Mouse (Mus musculus) heart, postnatal 25 days (tissue): Measurements from ENCODE around the gene Bcl7b. TPM values are rescaled to one million over a fixed set of nuclear protein-coding genes. Genes with fewer than 3 reads are reported as not detected.

Source experiments
- DNase-seq: peaks from one replicate; pipeline ENCODE4 v3.0.0; 2022; ENCODE audit warnings: low spot score
- intact Hi-C: fragments of 180-260 bp; cut with DNase I; formaldehyde crosslinking; loops from one replicate; pipeline ENCODE4 v1.15.1; 2025
- total RNA-seq, 2 experiments: library from RNA; stranded (reverse); gene quantifications; 2 replicates each; pipeline ENCODE4 v1.2.3; 2021

Bcl7b gene
- 10 to 100 TPM; 35.1 to 35.2 TPM for total RNA-seq

DNA sequence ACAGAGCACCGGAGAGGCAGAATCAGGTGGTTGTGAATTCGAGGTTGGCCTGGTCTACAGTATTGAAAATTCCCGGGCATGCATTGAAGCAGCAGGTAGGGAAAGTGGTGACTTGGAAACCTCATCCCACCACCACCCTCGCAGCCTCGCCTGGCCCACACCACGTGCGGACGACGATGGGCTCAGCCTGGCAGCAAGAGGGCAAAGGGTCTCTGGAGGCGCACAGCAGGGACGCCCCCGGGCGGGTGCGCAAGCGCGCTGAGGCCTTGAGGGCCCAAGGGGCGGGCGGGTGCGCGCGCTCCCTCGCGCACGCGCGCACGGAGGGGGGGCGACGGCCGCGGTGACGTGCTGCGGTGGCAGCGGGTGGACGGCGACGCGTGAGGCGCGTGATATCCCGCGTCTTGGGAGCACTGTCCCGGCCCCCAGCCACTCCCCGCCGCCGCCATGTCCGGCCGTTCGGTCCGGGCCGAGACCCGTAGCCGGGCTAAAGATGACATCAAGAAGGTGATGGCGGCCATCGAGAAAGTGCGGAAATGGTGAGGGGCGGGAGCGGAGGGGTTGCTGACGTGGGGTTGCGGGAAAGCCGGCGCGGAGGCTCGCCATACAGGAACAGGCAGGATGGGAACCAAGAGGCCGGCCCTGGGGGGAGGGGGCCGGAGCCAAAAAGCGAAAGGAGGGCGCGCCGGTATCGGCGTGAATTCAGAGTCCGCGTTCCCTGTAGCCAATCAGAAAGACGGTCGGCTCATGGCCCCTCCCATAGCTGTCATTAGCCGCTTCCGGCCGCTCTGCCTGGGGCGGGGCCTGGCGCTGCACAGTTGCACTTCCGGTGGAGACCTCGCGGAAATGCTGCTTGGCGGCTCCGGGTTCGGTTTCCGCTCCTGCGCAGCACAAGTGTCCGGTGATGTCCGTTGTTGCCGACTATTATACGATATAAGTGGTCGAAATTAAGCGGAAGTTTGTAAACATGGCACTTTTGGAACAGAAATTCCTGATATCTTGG is at the start of gene Bcl7b:
Gene Bcl7b (plus strand): TSS at position 221 of the 1,000 bp plus-strand sequence.
- DNase-seq: peak; percentile 98
- intact Hi-C loops: loop anchor here (1.0 kb wide), 1 partner anchor 18 kb away; no protein-coding TSS in a partner anchor

- intact Hi-C loops: loop anchor here (1.0 to 10.0 kb wide), 3 partner anchors 74 to 246 kb away; partner anchors contain the start of gene Nsun5
These were observed 49.4 kb upstream of the Bcl7b start for GRCm38 (mm10) chr5:135118589-135119081.

DNA sequence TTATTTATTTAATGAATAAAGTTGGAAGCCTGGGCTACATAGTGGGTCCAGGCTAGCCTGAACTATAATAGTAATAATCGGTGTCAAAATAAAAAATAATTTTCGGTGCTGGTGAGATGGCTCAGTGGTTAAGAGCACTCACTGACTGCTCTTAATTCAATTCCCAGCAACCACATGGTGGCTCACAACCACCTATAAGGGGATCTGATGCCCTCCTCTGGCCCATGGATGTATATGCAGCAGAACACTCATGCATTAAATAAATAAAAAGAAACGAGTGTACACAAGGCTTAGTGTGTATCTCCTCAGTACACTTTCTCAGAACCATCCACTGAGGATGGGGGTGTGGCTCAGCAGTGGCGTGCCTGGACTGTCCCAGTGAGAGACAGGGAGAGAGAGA is 47.3 kb upstream of the Bcl7b start:
- no peak for DNase-seq
- intact Hi-C loops: no loop called here

More at GRCm38 (mm10) chr5:135118589-135119081, 49.4 kb upstream of the Bcl7b start:
- peak; percentile 36 for DNase-seq

DNA sequence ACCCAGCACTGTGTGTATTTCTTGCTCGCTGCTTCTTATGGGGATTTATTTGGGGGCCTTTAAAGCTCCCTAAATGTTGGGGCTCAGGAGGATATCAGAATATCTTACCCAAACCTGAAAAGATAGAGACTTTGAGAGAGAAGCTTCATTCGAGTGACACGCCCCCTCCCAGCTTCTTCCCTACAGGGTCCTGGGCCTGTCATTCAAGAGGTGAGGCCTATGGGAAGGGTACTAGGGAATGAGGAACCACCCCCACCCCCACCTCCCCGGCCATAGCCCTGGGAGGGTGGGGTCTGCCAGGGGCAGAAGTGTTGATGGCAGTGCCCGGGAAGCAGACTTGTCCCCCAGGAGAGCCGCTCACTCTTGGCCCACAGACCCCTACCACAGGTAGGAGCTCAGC is 42.0 kb upstream of the Bcl7b start:
- intact Hi-C loops: no loop called here
- DNase-seq: no peak

GRCm38 (mm10) chr5:135127669-135128068 is 40.4 kb upstream of the Bcl7b start:
- DNase-seq: no peak
- intact Hi-C loops: no loop called here

DNA sequence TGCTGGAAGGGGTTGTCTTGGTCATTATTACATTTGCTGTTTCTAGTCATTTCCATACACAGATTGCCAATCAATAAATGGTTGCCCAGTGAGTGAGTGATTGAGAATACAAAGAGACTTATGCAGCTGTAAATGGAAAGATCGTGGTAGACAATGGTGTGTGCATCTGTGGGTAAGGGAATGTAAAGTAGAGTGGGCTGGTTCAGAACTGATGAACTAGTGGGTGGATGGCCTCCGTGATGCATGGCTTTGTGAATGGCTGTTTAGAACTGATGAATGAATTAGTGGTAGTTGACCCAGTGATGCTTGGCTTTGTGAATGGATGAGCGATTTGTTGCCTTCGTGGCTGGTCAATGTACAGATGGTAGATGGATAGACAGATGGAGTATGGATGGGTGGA is 38.3 kb upstream of the Bcl7b start:
- no peak for DNase-seq
- intact Hi-C loops: no loop called here

- intact Hi-C loops: no loop called here
These were observed 34.2 kb upstream of the Bcl7b start for GRCm38 (mm10) chr5:135133736-135134405.

DNA sequence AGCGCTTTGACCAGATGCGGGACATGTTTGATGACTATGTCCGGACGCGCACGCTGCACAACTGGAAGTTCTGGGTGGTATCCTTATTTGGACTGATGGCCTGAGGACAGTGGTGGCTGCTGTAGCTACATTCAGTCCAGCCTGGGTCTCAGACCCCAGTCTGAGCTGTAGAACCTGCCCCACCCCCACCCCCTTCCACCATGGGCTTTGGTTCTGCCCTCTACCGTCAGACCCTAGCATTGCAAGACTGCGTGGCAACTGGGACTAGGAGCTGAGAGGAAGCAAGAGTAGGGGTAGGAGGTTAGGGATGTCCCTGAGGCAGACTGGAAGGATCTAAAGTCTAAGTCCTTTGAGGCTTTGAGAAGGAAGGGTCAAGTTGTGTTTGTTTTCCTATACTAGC is 33.5 kb upstream of the Bcl7b start:
- DNase-seq: no peak
- intact Hi-C loops: no loop called here

More at GRCm38 (mm10) chr5:135133736-135134405, 34.2 kb upstream of the Bcl7b start:
- no peak for DNase-seq

DNA sequence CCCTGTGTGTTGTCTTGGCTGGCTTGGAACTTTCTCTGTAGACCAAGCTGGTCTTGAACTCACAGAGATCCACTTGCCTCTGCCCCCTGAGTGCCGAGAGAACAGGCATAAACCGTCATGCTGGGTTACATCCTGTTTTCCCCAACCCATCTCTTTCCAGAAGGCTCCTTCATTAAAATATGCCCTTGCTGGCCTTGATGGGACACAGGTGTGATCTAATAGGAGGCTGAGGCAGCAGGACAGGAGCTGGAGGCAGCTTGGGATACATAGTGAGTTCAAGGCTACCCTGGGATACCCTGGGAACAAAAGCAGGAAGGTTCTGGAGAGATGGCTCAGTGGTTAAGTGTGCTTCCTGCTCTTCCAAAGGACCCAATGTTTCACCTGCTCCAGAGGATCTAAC is 28.2 kb upstream of the Bcl7b start:
- no peak for DNase-seq
- intact Hi-C loops: no loop called here

DNA sequence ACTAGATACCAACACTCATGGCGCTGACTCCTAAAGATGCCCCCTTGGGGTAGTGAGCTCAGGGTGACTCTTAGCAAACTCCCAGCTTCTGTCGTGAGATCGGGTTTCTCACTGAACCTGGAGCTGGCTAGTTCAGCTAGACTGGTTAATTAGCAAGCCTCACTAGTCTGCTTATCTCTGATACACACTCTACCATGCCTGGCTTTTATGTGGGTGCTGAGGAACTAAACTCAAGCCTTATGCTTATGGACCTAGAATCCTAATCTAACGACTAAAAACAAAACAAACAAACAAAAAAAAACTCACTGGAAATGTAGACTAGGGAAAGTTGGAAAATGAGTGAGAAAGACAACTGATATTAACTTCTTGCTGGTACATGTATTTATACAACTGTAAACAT is 23.6 kb upstream of the Bcl7b start:
- no peak for DNase-seq
- intact Hi-C loops: no loop called here

GRCm38 (mm10) chr5:135145532-135145931 is 22.6 kb upstream of the Bcl7b start:
- DNase-seq: no peak
- intact Hi-C loops: no loop called here

DNA sequence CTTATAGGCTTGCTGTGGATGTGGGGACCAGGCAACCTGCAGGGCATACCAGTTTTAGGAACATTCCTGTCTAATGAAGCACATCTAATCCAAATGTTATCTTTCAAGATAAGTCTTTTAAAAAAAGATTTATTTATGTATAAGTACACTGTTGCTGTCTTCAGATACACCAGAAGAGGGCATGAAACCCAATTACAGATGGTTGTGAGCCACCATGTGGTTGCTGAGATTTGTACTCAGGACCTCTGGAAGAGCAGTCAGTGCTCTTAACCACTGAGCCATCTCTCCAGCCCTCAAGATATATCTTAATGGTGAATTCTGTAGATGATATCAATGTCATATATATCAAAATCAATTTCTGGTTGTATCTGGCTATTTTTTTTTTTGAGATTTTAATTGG is 22.1 kb upstream of the Bcl7b start:
- intact Hi-C loops: no loop called here
- DNase-seq: no peak

GRCm38 (mm10) chr5:135148715-135149052 is 19.4 kb upstream of the Bcl7b start:
- intact Hi-C loops: no loop called here
- DNase-seq: no peak

GRCm38 (mm10) chr5:135149053-135149819 is 18.8 kb upstream of the Bcl7b start, which contains the start of gene Tbl2:
Tbl2 (plus strand) TSS chr5:135149657.
- intact Hi-C loops: no loop called here
- peak; percentile 98 for DNase-seq

DNA sequence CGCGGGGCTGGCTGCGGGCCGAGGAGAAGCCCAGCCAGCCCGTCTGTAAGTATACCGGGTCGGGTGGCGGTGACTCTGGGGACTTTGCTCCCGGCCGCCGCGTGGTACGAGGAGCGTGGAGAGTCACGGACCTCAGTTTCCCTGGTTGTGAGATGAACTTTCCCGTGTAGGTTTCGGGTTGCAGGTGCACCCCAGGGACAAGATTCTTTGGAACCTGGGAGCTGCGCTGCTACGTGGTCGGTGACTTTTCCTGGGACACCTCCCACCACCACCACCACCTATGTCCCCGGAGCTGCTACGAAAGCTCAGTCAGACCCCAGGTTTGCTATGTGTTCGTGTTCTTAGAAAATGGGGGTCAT is 18.3 kb upstream of the Bcl7b start:
- intact Hi-C loops: loop anchor here (2.0 kb wide), 2 partner anchors 17 to 41 kb away; no protein-coding TSS in a partner anchor
- DNase-seq: no peak

- intact Hi-C loops: no loop called here
- no peak for DNase-seq
These were observed 11.6 kb upstream of the Bcl7b start for GRCm38 (mm10) chr5:135156496-135156895.

DNA sequence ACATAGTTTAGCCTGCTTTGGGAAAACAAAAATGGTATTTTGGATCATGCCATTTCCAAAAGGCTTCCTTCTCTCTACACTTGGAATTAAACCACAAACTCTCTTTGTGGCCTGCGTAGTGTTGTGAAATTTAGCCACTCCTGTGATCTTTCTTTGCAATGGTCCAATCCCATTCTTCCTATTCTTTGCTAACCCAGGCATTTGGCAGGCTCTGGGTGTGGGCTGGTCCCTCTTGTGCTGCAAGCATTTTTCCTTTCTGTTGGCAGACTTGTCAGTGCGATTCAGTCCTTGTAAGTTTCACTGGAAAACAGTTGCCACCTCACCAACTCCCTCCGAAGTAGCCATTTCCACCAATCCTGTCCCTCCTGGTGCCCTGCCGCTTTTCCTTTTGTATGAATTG is 6.9 kb upstream of the Bcl7b start:
- DNase-seq: peak; percentile 56
- intact Hi-C loops: no loop called here

DNA sequence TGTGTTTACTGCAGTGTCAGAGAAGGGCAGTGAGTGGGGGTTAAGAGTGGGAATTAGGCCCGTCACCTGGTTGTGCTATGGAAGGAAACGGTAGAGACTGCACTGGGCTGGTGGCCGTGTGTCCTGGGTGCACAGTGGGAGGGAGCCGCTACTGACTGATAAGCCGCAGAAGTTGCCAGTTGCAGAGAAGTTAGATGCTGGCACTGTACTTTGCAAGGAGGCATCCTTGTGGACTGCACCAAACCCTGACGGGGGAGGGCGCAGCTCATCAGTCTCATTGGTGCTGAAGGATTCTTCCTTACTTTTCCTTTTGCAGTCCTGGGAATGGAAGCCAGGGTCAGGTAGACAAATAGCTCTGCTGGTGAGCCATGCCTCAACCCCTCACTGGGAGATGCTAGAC is 6.4 kb upstream of the Bcl7b start:
- DNase-seq: no peak
- intact Hi-C loops: no loop called here

DNA sequence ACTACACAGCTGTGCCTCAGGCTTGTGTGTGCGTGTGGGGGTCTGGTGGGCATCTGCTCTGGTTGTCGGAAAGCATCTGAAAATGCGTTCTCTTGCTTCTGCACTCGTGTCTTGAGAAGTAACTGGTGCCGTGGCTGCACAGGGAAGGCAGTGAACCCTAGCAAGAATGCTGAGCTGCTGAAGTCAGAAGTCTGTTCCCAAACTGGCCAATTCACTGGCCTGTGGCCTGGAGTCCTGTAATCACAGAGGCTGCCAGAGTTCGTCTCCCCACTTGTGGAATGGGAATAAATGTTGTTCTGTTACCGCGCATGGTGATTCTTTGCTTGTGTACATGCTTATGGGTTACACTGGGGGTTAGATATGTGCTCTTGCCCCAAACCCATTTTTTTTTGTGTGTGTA is 5.7 kb upstream of the Bcl7b start:
- intact Hi-C loops: no loop called here
- no peak for DNase-seq

DNA sequence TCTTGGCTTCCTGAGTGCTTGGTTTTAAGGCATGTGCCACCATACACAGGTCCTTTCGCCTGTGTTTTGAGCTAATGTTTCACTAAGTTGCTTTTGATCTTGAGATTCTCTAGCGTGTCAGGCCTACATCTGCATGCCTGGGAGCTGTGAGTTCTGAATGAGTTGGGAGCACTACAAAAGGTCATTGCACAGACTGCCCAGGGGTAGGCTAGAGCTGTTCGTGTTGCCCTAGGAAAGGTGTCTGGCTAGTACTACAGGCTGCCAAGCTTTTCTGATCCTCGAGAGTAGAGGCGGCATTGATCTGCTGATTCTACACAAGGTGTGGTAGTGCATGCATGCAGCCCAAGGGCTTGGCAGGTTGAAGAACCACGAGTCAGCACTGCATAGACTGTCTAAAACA is 5.3 kb upstream of the Bcl7b start:
- no peak for DNase-seq
- intact Hi-C loops: no loop called here
